Mouse (Mus musculus) embryo, embryonic 11.5 days (tissue): ENCODE data around the gene Nsun2.

Source experiments
- DNase-seq: peaks from one replicate; pipeline ENCODE4 v3.0.0-alpha.2; 2012; ENCODE audit warnings: low read depth, low spot score

The Nsun2 gene

GRCm38 (mm10) chr13:69636375-69636774 is 102.8 kb downstream of the Nsun2 start:
- DNase-seq, result no peak

DNA sequence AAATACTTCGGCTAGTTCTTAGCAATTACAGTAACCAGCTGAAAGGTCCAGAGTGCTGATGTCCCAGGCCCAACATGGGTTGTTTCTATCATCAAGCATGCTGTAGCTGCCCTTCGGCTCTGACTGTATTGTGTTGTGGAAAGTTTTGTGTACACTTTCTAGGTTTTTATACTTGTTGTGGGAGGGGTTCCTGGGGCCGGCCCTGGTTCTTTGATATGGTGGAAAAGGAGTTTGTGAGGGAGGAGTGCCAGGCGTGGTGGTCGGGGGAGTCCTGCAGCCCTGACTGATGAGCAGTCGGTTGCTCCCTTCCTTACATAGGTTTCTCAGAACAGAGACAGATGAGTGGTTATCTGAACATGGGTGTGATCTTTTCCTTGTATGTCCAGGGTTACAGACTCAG is 103.3 kb downstream of the Nsun2 start:
- DNase-seq, result no peak

DNA sequence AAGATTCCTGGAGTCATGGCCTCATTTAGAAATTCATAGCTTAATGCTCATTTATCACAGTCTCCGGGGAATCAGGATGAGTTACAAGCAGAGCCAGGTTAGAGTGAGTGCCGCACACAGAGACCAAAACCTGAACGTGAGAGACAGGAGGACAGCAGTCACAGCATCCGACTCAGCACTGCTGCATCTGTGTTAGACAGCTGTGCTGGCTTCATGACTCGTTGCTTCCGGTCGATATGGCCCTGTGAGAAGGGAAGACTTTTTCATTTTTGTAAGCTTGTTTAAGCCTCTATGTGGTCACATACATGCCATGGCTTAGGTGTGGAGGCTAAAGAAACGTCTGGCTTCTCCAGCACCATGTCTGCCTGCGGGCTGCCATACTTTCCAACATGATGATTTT is 104.1 kb downstream of the Nsun2 start:
- no peak for DNase-seq

DNA sequence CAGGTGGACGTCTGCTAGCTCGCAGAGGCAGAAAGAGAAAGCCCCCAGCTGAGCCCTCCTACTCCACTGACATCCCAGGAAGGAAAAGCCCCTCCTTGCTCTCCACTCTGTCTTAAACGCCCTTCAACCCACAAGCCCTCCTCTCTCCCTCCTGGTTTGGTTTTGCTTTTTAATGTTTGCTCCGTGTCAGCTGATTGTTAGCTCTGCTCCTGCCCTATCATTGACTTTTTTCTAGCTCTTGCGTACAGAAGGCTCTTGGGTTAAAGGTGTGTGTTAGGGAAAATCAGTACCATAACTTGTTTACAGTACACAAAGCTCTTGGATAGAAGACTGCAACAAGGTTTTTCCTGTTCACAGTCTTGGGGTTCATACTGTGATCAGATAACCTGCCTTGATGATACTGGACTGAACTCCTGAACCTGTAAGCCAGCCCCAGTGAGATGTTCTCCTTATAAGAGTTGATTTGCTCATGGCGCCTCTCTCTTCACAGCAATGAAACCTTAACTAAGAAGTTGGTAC is 104.6 kb downstream of the Nsun2 start:
- no peak for DNase-seq

DNA sequence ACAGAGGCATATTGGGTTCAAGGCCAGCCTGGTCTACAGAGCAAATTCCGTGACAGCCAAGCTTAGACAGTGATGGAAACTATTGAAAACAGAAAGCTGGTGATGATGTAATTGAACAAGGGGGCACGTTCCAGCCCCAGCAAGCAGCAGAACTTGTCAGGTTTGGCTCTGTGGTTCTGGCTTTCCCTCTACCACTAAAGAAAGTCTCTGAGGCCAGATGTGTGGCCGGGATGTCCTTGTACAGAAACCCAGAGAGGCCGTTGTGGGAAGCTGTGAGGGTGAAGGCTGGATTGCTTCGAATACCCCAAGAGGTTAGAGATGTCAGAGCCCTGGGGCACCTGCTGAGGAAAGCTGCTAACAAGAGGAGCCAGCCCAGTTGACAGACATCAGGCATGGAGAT is 105.7 kb downstream of the Nsun2 start:
- no peak for DNase-seq

DNA sequence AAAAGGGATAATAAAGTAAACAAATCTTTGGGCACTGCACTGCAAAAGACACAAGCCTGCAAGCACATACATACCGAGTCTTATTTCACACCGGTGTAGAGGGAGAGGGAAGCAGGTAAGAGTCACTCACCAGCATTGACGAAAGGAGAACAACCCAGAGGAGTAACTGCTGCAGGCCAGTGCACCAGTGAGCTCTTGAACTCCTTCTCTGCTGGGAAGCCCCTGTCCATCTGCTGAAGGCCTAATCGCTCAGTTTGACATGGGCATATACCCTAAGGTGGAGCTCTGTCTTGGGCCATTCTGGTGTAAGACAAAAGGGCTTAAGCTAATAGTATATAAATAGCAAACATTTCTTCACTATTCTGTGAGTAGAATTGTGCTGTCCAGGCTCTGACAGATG is 106.6 kb downstream of the Nsun2 start:
- DNase-seq, result no peak

DNA sequence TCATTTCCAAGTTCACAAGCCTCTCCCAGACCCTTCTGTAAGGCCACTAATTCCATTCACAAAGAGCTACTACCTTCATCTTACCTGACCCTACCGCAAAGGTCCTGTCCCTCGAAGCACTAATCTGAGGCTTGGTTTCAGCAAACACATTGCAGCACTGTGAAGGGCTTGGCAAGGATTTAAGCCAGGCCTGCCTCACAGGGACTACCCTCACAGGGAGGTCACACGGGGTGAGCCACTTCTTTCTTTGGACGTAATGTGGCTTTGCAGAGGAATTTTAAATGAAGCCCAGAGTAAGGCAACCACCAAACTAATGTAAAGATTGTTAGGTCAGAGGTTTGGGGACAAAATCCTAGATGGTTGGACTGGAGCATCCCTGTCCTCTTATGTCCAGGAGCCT is 107.0 kb downstream of the Nsun2 start:
- no peak for DNase-seq

GRCm38 (mm10) chr13:69641017-69641416 is 107.5 kb downstream of the Nsun2 start:
- DNase-seq, result no peak

- no peak for DNase-seq
These were observed 109.2 kb downstream of the Nsun2 start for GRCm38 (mm10) chr13:69642656-69643216.

- DNase-seq, result no peak
These were observed 110.4 kb downstream of the Nsun2 start for GRCm38 (mm10) chr13:69643937-69644336.

- no peak for DNase-seq
These were observed 111.1 kb downstream of the Nsun2 start for GRCm38 (mm10) chr13:69644427-69645166.

DNA sequence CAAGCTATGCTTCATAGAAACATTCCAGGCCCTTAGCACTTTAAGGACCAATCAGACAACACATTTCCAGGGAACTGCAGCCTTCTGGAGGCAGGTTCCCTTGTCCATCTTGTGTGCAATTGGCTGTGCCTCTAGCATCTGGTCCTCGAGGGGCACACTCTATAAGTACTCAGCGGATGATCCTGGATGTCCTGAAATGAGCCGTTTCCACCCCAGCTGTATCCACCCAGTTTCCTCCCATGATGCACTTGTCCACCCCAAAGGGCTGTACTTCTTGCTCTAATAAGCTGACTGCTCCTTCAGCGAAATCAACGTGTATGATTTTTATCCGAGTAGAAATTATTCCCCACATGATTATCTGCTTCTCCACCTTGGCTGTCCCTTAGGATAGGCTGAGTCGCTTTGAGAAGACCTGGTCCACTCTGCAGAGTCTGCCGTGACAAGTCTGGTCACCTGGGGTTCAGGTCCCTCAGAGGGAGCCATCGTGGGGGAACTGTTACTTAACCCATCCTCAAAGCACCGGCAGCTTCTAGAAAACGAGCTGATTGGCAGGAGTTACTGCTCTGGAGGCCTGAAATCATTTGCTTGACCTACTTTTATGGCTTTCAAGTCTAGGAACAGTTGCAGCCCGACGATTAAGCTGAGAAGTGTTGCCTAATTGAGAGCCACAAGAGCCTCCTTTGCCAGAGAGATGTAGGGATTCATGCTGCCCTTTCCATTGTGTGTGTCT is 112.3 kb downstream of the Nsun2 start:
- no peak for DNase-seq

GRCm38 (mm10) chr13:69646481-69646880 is 112.9 kb downstream of the Nsun2 start:
- no peak for DNase-seq

DNA sequence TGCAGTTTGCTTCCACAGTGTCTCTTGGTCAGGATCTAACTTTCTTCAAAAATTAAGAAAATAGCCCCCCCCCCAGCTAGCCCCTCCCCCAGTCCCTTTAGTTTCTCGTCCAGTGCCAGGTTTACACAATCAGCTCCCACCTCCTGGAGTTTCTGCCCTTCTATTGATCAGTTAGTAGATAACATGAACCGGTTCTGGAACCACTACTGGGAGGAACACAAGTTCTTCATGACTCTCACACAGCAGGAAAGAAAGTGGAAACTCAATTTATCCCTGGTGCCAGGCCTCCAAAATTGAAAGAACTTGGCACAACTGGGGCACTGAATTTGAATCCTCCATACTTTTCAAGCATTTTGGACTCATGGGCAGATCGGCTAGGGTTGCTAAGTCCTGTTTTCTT is 121.0 kb downstream of the Nsun2 start:
- no peak for DNase-seq

DNA sequence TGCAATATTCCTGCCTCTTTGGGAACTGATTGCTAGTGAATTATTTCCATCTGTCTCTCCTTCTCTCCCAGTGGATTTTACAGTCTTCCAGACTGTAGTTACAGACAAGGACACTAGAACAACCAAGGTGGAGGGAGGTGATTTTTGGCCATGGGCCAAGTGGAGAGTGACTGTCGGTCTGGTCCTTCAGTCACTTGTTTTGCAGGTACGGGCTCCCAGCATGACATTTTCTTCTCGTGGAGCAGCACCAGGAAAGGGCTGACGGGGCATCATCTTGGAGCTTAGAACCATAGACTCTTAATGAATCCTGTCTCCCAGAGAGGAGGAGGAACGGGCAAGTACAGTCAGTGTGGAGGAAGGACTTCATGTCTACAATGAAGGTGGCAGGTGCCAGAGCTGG is 138.6 kb downstream of the Nsun2 start:
- DNase-seq, result no peak

GRCm38 (mm10) chr13:69672565-69672964 is 139.0 kb downstream of the Nsun2 start:
- DNase-seq, result no peak

GRCm38 (mm10) chr13:69673197-69673920 is 139.8 kb downstream of the Nsun2 start:
- no peak for DNase-seq

GRCm38 (mm10) chr13:69673921-69674618 is 140.5 kb downstream of the Nsun2 start:
- DNase-seq, result no peak
